Mouse (Mus musculus) limb, embryonic 14.5 days (tissue): ENCODE results near the gene Piwil1. TPM values are rescaled to one million over a fixed set of nuclear protein-coding genes. Genes with fewer than 3 reads are reported as not detected.

Source experiments
- ATAC-seq: fragments of 200-750 bp; cut with Nextera tagmentation; 2 replicates; pipeline ENCODE4 v1.8.0; 2017; ENCODE audit warnings: low read depth, moderate number of reproducible peaks, moderate TSS enrichment; ENCODE audit not compliant: low FRiP score
- DNase-seq: peaks from one replicate; pipeline ENCODE4 v3.0.0-alpha.2; 2015; ENCODE audit warnings: low spot score
- H3K27ac ChIP-seq: fragments of 300-500 bp; sonication (generic); replicated peaks from 2 replicates; pipeline ENCODE4 v1.5.1; 2014; ENCODE audit warnings: low read depth, mild to moderate bottlenecking, low read length, moderate library complexity, mixed read lengths
- H3K27me3 ChIP-seq: fragments of 300-500 bp; sonication (generic); 2 replicates; pipeline ENCODE4 v1.6.1; 2014; ENCODE audit warnings: low read length, mixed read lengths; ENCODE audit not compliant: control insufficient read depth, insufficient read depth
- H3K36me3 ChIP-seq: fragments of 300-500 bp; sonication (generic); 2 replicates; pipeline ENCODE4 v1.6.1; 2014; ENCODE audit warnings: mild to moderate bottlenecking, low read length, moderate library complexity, mixed read lengths; ENCODE audit not compliant: control insufficient read depth, insufficient read depth
- H3K4me1 ChIP-seq: fragments of 300-500 bp; sonication (generic); 2 replicates; pipeline ENCODE4 v1.6.1; 2014; ENCODE audit warnings: antibody characterized with exemption, low read length, mixed read lengths; ENCODE audit not compliant: control insufficient read depth, insufficient read depth
- H3K4me2 ChIP-seq: fragments of 300-500 bp; sonication (generic); replicated peaks from 2 replicates; pipeline ENCODE4 v1.6.1; 2014; ENCODE audit warnings: low read depth, mild to moderate bottlenecking, low read length, moderate library complexity; ENCODE audit not compliant: severe bottlenecking
- H3K4me3 ChIP-seq: fragments of 300-500 bp; sonication (generic); replicated peaks from 2 replicates; pipeline ENCODE4 v1.5.1; 2014; ENCODE audit warnings: low read length
- H3K9ac ChIP-seq: fragments of 300-500 bp; sonication (generic); 2 replicates; pipeline ENCODE4 v1.6.1; 2014; ENCODE audit warnings: mild to moderate bottlenecking, low read depth, low read length, moderate library complexity; ENCODE audit not compliant: severe bottlenecking
- H3K9me3 ChIP-seq: fragments of 300-500 bp; sonication (generic); 2 replicates; pipeline ENCODE4 v1.6.1; 2016; ENCODE audit warnings: low read length; ENCODE audit not compliant: control insufficient read depth
- POLR2A ChIP-seq: fragments of 200-500 bp; IDR thresholded peaks from 2 replicates; pipeline ENCODE4 v1.8.0; 2012; ENCODE audit warnings: inconsistent platforms, mild to moderate bottlenecking, moderate library complexity, borderline replicate concordance; ENCODE audit not compliant: insufficient read depth, insufficient read length; ENCODE audit errors: extremely low read depth
- WGBS: fragments of 180-500 bp; shearing (Covaris S2); extraction: QIAGEN DNeasy Blood & Tissue Kit; methylation state at CpG from one replicate; pipeline ENCODE4 v1.1.7; 2014; 5-methylcytosine and 5-hydroxymethylcytosine counted together
- polyA plus RNA-seq, 2 experiments: library from polyadenylated mRNA; depleted of rRNA in 1 of 2; stranded (reverse) in 1 of 2; unstranded in 1 of 2; fragments of >200 nt; fragmentation: Nextera tagmentation in 1 of 2; extraction: Ambion mirVana in 1 of 2; gene quantifications; 2 replicates each; pipeline versions ENCODE4 v1.2.1 to v1.2.3; 2012 to 2014

Gene Piwil1
- polyA plus RNA-seq, 2 experiments: 0.03 TPM; not detected in 1

GRCm38 (mm10) chr5:128696824-128697223 is 5.5 kb upstream of the Piwil1 start:
- no peak for DNase-seq
- Histone ChIP-seq H3K27ac (no peak overlapping the region), H3K9ac (no peak overlapping the region), H3K4me3 (peak overlapping the region; percentile 15), H3K36me3 (no peaks in the 10 kb centered on the region), H3K4me1 (peaks cover 7% of the 10 kb centered on the region), H3K9me3 (no peaks in the 10 kb centered on the region), H3K4me2 (peak overlapping the region; percentile 32; the same call in 1 of the 2 replicates), H3K27me3 (peaks cover 5% of the 10 kb centered on the region; the same call in 1 of the 2 replicates)
- TF ChIP-seq POLR2A: no peak
- no peak for ATAC-seq
- 11% methylated on average over 10 of the region's 10 CpGs for WGBS

DNA sequence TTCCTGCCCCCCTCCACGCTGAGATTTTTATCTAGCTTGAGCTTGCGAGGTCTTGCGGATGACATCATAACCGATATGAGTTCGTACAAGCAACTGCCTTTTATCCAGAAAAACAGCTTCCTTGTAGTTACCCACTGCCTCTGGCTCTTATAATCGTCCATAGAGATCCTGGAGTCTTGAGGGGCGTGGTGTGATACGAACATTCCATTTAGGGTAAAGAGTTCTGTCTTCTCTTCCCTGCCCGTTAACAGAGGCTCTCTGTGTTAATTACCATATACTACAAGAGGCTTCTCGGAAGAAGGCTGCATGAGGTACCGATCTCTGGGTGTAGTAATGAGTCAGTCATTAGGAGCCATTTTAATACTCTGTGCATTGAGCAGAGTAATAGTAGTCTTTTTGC is 1.6 kb upstream of the Piwil1 start:
- no peak for TF ChIP-seq POLR2A

DNA sequence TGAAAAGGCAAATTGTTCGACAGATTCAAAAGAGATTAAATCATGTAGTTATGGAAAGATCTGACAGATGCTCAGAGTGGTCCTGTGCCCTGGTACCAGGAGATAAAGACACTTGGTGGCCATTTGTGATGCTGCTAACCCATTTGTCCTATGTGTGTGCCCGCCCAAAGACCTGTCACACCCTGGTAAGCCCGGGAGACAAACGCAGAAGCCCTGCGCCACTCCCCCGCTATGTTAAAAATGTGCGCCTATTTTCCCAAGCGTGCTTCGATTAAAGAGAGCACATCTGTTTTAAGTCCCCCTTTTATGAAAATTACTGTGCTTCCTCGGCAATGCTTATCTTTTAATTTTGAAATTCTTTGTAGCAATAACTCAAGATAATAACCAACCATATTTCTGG is 1.4 kb downstream of the Piwil1 start:
- no peak for DNase-seq
- Histone ChIP-seq H3K4me2 (peak overlapping the region; percentile 35; the same call in 1 of the 2 replicates), H3K4me3 (no peak overlapping the region)

More for the DNA sequence above, 1.6 kb upstream of the Piwil1 start:
- no peaks in the 10 kb centered on the region for H3K36me3 ChIP-seq
- H3K27ac ChIP-seq: no peak overlapping the region
- H3K4me1 ChIP-seq: 0 out of 2 replicates have a peak, but pooled peaks cover 3% of the 10 kb centered on the region
- H3K4me3 ChIP-seq: no peak overlapping the region
- H3K27me3 ChIP-seq: peaks cover 4% of the 10 kb centered on the region; the same call in 1 of the 2 replicates
- H3K9me3 ChIP-seq: no peaks in the 10 kb centered on the region
- no peak for ATAC-seq
- 35% methylated on average over 11 of the region's 11 CpGs for WGBS
- DNase-seq: peak; percentile 10
- no peak overlapping the region for H3K9ac ChIP-seq
- no peak overlapping the region for H3K4me2 ChIP-seq

GRCm38 (mm10) chr5:128704134-128704904 is 2.0 kb downstream of the Piwil1 start:
- Histone ChIP-seq H3K4me1 (0 out of 2 replicates have a peak, but pooled peaks cover 3% of the 10 kb centered on the region), H3K27me3 (no peaks in the 10 kb centered on the region), H3K9me3 (no peaks in the 10 kb centered on the region), H3K4me2 (peak overlapping the region; percentile 35), H3K9ac (no peak overlapping the region), H3K36me3 (no peaks in the 10 kb centered on the region), H3K4me3 (no peak overlapping the region), H3K27ac (no peak overlapping the region)
- no peak for ATAC-seq
- no peak for TF ChIP-seq POLR2A
- DNase-seq: peak; percentile 44
- 42% methylated on average over 16 of the region's 19 CpGs for WGBS

More for the DNA sequence above, 1.4 kb downstream of the Piwil1 start:
- no peaks in the 10 kb centered on the region for H3K27me3 ChIP-seq
- no peak overlapping the region for H3K27ac ChIP-seq
- H3K4me1 ChIP-seq: 0 out of 2 replicates have a peak, but pooled peaks cover 3% of the 10 kb centered on the region
- WGBS: 20% methylated on average over 10 of the region's 10 CpGs
- no peaks in the 10 kb centered on the region for H3K9me3 ChIP-seq
- no peak for ATAC-seq
- no peak overlapping the region for H3K9ac ChIP-seq
- TF ChIP-seq POLR2A: no peak
- H3K36me3 ChIP-seq: no peaks in the 10 kb centered on the region

- Histone ChIP-seq H3K36me3 (no peaks in the 10 kb centered on the region), H3K4me1 (0 out of 2 replicates have a peak, but pooled peaks cover 3% of the 10 kb centered on the region), H3K4me3 (no peak overlapping the region), H3K9me3 (no peaks in the 10 kb centered on the region), H3K27ac (no peak overlapping the region), H3K9ac (no peak overlapping the region), H3K27me3 (no peaks in the 10 kb centered on the region), H3K4me2 (no peak overlapping the region)
- WGBS: 97% methylated on average over 1 of the region's 1 CpGs
- no peak for TF ChIP-seq POLR2A
- ATAC-seq: no peak
- no peak for DNase-seq
Observed at GRCm38 (mm10) chr5:128706467-128706866, 4.1 kb downstream of the Piwil1 start.
